Mouse (Mus musculus) heart, postnatal 0 days (tissue): ENCODE results near the gene Ubl4a.

Experiments used
- CTCF ChIP-seq: IDR thresholded peaks from 2 replicates; pipeline ENCODE4 v1.5.1; 2016; ENCODE audit warnings: antibody characterized with exemption, control low read depth, low read depth
- EP300 ChIP-seq: IDR thresholded peaks from 2 replicates; pipeline ENCODE4 v1.6.1; 2016; ENCODE audit warnings: antibody characterized with exemption, low read depth

DNA sequence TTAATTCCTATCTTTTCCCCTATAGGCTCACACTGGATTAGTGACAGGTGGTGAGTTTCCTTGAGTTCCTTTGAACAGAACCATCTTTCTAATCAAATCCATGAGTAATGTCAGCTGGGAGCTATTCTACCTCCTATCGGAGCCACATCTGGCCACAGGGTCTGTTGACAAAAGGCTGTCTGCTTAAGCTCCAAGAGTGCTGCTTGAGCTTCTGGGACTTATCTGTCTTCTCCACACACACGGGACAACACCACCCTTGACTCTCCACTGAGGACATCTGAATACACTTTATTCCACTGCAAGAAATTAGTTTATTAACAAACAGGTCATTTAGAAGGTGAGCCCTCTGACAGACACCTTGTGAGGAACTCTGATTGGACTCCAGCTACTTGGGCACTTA is 11.4 kb upstream of the Ubl4a start:
- TF ChIP-seq CTCF (no peak), EP300 (no peak)
